Mouse (Mus musculus): ENCODE data around the gene Ttc38.

- peak; percentile 64; the same call in 1 of the 2 replicates for TF ChIP-seq TCF12 (IDR thresholded peaks at IDR 0.05; ENCODE audit: low read depth, low read length)
- no peak for TF ChIP-seq ZNF384 (IDR thresholded peaks at IDR 0.05; ENCODE audit: low read depth, low read length)
- TF ChIP-seq ZC3H11A (IDR thresholded peaks at IDR 0.05; ENCODE audit: low read depth, low read length), result no peak
- peak; percentile 66 to 84 for TF ChIP-seq POLR2A (IDR thresholded peaks at IDR 0.05; ENCODE audit: control insufficient read depth in 1 of 2, insufficient read depth in 1 of 2, low read depth in 1 of 2, low read length in 2 of 2, poor library complexity in 1 of 2)
- no peak for TF ChIP-seq ZKSCAN1 (IDR thresholded peaks at IDR 0.05; ENCODE audit: low read depth, low read length)
- no peak for TF ChIP-seq NRF1 (IDR thresholded peaks at IDR 0.05; ENCODE audit: insufficient read depth, low read depth, low read length, poor library complexity, severe bottlenecking)
- TF ChIP-seq CTCF (IDR thresholded peaks at IDR 0.05 in 2 of 3, conservative IDR thresholded peaks at IDR 0.05 in 1 of 3; ENCODE audit: control insufficient read depth in 1 of 3, insufficient read depth in 1 of 3, low read depth in 2 of 3, low read length in 3 of 3, poor library complexity in 1 of 3, severe bottlenecking in 1 of 3), result 0 out of 6 replicates have a peak, but pooled peaks of 1 of the 3 experiments have one; percentile 3
- no peak for TF ChIP-seq MAFK (IDR thresholded peaks at IDR 0.05; ENCODE audit: borderline replicate concordance, low read depth, low read length)
- TF ChIP-seq POLR2AphosphoS5 (IDR thresholded peaks at IDR 0.05; ENCODE audit: borderline replicate concordance, low read depth, low read length), result no peak
- TF ChIP-seq GATA1 (IDR thresholded peaks at IDR 0.05; ENCODE audit: low read depth, low read length), result no peak
- TF ChIP-seq EP300 (IDR thresholded peaks at IDR 0.05; ENCODE audit: low read depth in 1 of 2, low read length in 2 of 2), result no peak
- TF ChIP-seq RCOR1 (IDR thresholded peaks at IDR 0.05; ENCODE audit: low read depth, low read length), result no peak
- peak; percentile 40; the same call in 1 of the 2 replicates for TF ChIP-seq USF1 (IDR thresholded peaks at IDR 0.05; ENCODE audit: low read depth, low read length)
- TF ChIP-seq E2F4 (IDR thresholded peaks at IDR 0.05; ENCODE audit: borderline replicate concordance, low read depth, low read length), result no peak
Measured at GRCm38 (mm10) chr15:85859490-85860031, 27.5 kb downstream of the Ttc38 start, which contains the start of gene Gtse1.
